Mouse (Mus musculus): Measurements from ENCODE around the gene Serinc2.

DNA sequence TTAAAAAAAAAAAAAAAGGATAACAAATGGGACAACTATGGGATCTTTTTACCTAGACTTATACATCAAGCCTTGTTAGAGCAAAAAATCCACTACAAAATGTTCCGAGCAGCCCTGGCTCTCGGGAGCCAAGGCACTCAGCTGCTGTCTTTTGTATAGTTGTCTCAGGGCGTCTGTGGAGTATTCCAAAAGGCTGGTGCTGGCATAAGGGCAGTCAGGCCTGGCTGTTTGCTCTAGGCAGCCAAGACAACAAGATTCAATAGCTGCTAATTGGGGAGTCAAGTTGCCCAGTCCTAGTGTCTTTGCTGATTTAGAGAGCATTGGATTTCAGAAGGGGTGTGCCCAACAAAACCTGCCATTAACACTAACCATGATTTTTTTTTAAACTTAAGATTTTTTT lies 30.4 kb downstream of the Serinc2 start:
- TF ChIP-seq CTCF (IDR thresholded peaks at IDR 0.05; ENCODE audit: low read depth, low read length): no peak
- TF ChIP-seq POLR2A (IDR thresholded peaks at IDR 0.05; ENCODE audit: insufficient read depth, low read length): no peak
- TF ChIP-seq EP300 (IDR thresholded peaks at IDR 0.05; ENCODE audit: insufficient read depth, low read depth, low read length): no peak

Data from ES-Bruce4 (cell line).